Mouse (Mus musculus) CH12.LX (cell line): ENCODE results near the gene Rab25.

Experiments
- CTCF ChIP-seq, 2 experiments: IDR thresholded peaks in 1 of 2; conservative IDR thresholded peaks in 1 of 2; 2 replicates each; pipeline ENCODE4 v1.5.1; 2011 to 2012; ENCODE audit warnings: low read depth in 2 of 2, low read length in 2 of 2, improper control_type of control experiment in 1 of 2, inconsistent platforms in 1 of 2, mild to moderate bottlenecking in 1 of 2, moderate library complexity in 1 of 2
- POLR2A ChIP-seq: IDR thresholded peaks from 2 replicates; pipeline ENCODE4 v1.6.1; 2011; ENCODE audit warnings: low read depth, mild to moderate bottlenecking, improper control_type of control experiment, low read length
- USF2 ChIP-seq: conservative IDR thresholded peaks from 2 replicates; pipeline ENCODE4 v1.6.1; 2011; ENCODE audit warnings: low read depth, low read length, improper control_type of control experiment

- TF ChIP-seq USF2 (no peak), CTCF (conservative IDR thresholded peaks at IDR 0.05 in 1 of 2, IDR thresholded peaks at IDR 0.05 in 1 of 2; ENCODE audit: low read depth in 2 of 2, low read length in 2 of 2) (no peak), POLR2A (no peak)
These were observed 9.6 kb downstream of the Rab25 start for GRCm38 (mm10) chr3:88538271-88539145.
